Mouse (Mus musculus): ENCODE results near the gene Gm49325. TPM values are rescaled to one million over a fixed set of nuclear protein-coding genes. Genes with fewer than 3 reads are reported as not detected.

The Gm49325 gene
- polyA plus RNA-seq, 1 experiment, result 53.4 TPM

DNA sequence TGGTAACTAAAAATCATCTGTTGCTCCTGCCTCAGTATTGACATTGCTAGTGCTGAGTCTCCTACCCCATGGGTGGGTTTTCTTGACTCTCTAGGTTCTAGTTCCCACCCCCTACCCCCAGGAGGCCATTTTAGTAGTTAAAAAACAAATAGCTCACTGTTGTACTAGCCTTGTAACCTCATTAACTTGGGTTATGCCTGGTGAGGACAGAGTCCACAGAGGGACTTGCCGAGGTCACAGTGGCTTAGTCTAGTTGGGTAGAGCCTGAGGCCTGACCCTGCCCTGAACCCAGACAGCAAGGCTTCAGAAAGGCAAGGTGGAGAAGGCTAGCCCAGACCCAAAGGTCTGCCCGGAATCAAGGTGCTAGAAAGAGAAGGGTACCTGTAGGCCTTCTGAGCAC is 18.0 kb upstream of the Gm49325 start:
- no peak overlapping the region for H3K4me3 ChIP-seq (ENCODE audit: insufficient read depth, low read length)
- H3K27ac ChIP-seq (ENCODE audit: insufficient read depth, low read length), result no peak overlapping the region
- H3K4me1 ChIP-seq (ENCODE audit: control insufficient read depth, insufficient read depth, low read length), result peaks cover 10% of the 10 kb centered on the region
- TF ChIP-seq CTCF (IDR thresholded peaks at IDR 0.05; ENCODE audit: borderline replicate concordance, insufficient read depth, low read length), result no peak
- TF ChIP-seq POLR2A (IDR thresholded peaks at IDR 0.05; ENCODE audit: low read depth, low read length), result no peak

DNA sequence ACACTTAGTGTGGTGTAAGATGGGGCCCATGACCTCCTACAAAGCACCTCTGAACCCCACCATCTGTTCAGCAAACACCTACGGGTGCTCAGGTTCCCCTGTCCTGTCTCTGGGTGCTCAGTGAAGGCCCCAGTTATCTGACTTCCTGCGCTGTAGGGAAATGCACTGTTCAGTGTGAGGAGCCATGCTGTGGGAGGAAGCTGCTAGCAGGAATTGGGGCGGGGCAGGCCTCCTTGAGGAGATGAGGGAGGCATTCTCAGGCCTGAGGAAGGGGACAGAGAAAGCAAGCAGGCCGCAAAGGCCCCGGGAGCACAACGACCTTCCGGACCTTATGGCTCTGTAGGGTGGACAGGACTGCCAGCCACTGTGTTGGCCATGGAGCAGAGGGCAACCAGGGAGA is 16.9 kb upstream of the Gm49325 start:
- H3K27ac ChIP-seq (ENCODE audit: insufficient read depth, low read length), result no peak overlapping the region
- no peak overlapping the region for H3K4me3 ChIP-seq (ENCODE audit: insufficient read depth, low read length)
- 0 out of 2 replicates have a peak, but pooled peaks cover under 1% of the 10 kb centered on the region for H3K4me1 ChIP-seq (ENCODE audit: control insufficient read depth, insufficient read depth, low read length)
- TF ChIP-seq CTCF (IDR thresholded peaks at IDR 0.05; ENCODE audit: borderline replicate concordance, insufficient read depth, low read length) (no peak), POLR2A (IDR thresholded peaks at IDR 0.05; ENCODE audit: low read depth, low read length) (no peak)

DNA sequence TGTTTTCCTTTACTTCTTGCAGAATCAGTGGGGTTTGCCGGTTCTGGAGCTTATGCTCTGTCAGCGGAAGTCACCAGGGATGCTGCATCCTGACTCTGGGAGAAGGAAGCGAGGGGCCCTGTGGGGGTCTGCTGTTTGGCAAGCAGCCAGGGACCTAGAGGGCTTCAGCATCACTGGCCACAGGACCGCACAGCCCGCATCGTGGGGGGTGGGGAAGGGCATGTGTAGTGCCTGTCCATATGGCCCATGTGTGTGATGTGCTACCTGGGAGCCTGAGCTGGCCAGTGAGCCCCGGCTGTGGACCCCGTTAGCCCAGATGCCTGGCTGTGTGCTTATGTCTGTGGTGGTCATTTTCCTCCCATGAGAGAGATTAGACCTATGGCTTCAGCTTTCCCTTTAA is 16.2 kb upstream of the Gm49325 start:
- Histone ChIP-seq H3K4me3 (ENCODE audit: insufficient read depth, low read length) (no peak overlapping the region), H3K4me1 (ENCODE audit: control insufficient read depth, insufficient read depth, low read length) (no peaks in the 10 kb centered on the region), H3K27ac (ENCODE audit: insufficient read depth, low read length) (no peak overlapping the region)
- TF ChIP-seq CTCF (IDR thresholded peaks at IDR 0.05; ENCODE audit: borderline replicate concordance, insufficient read depth, low read length) (no peak), POLR2A (IDR thresholded peaks at IDR 0.05; ENCODE audit: low read depth, low read length) (no peak)

DNA sequence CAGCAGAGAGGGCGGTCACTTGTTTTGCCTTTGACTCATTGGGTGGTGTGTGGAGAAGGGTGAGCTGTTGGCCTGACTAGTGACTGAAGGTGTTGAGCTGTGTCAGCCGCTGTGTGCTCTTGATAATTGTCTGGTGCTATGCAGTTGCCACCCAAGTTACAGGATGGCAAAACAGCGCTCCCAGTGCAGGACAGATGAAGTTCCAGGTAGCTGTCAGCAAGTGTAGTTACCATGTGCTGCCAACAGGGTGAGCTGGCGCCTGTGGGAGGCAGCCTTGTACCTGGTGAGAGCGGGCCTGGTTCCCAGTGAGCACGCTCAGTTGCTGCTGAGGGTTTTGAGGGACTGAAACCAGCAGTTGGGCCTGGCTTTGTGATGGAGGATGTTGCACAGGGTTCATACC is 15.2 kb upstream of the Gm49325 start:
- no peaks in the 10 kb centered on the region for H3K4me1 ChIP-seq (ENCODE audit: control insufficient read depth, insufficient read depth, low read length)
- no peak overlapping the region for H3K27ac ChIP-seq (ENCODE audit: insufficient read depth, low read length)
- TF ChIP-seq POLR2A (IDR thresholded peaks at IDR 0.05; ENCODE audit: low read depth, low read length) (no peak), CTCF (IDR thresholded peaks at IDR 0.05; ENCODE audit: borderline replicate concordance, insufficient read depth, low read length) (peak; percentile 72)
- no peak overlapping the region for H3K4me3 ChIP-seq (ENCODE audit: insufficient read depth, low read length)

DNA sequence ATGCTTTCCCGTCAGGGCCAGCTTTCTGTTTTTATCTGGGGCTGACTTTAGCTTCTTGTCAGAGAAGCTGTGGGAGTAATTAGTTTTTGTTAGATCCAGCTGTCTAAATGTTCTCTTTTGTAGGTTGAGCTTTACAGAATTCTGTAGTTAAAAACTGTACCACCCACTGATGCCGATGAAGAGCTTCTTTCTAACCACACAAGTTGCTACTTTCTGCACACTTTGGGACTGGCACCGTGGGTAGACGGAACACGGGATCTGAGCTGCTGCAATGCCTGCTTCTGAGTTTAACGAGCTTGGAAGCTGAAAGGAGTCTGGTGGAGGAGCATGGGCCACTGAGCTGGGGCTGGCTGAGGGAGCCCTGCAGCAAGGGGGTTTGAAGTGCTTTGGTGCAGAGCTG is 14.5 kb upstream of the Gm49325 start:
- no peaks in the 10 kb centered on the region for H3K4me1 ChIP-seq (ENCODE audit: control insufficient read depth, insufficient read depth, low read length)
- no peak for TF ChIP-seq CTCF (IDR thresholded peaks at IDR 0.05; ENCODE audit: borderline replicate concordance, insufficient read depth, low read length)
- no peak overlapping the region for H3K4me3 ChIP-seq (ENCODE audit: insufficient read depth, low read length)
- H3K27ac ChIP-seq (ENCODE audit: insufficient read depth, low read length), result no peak overlapping the region

DNA sequence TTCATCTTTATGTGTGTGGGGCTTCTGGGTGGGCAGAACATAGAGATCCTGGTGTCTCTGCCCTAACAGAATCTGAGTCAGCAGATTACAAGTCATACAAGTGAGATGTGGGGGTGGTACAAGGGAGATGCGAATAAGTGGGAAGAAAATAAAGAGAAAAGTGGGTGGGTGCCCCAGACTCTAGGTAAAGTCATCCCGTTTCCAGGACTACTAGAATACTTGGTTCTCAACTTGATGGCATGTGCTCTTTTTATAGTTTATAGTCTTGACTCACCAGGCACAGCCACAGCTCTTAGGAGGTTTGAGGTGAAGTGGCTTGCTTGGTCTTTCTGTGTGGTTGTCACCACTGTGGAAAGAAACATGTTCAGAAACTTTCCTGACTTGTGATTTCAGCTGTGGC is 9.9 kb upstream of the Gm49325 start:
- TF ChIP-seq POLR2A (IDR thresholded peaks at IDR 0.05; ENCODE audit: low read depth, low read length), result no peak
- no peak for TF ChIP-seq CTCF (IDR thresholded peaks at IDR 0.05; ENCODE audit: borderline replicate concordance, insufficient read depth, low read length)
- no peak overlapping the region for H3K27ac ChIP-seq (ENCODE audit: insufficient read depth, low read length)
- no peaks in the 10 kb centered on the region for H3K4me1 ChIP-seq (ENCODE audit: control insufficient read depth, insufficient read depth, low read length)
- no peak overlapping the region for H3K4me3 ChIP-seq (ENCODE audit: insufficient read depth, low read length)

DNA sequence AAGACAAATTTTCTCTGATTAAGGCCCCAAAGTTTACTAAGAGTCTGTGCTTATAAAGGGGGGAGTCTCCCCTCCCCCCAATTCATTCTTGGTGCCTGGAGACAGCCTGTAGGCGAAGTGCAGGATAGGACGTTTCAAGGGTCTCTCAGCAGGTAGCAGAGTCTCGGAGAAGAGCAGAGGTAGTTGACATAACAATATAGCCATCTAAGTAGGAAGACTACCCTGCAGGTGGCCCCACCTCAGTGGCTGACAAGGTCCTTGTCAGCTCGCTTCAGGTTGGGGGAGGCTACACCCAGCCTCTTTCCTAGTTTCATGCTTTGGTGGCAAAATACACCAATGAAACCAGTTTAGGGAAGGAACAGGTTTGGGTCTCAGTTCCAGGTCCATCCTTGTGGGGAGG is 3.0 kb upstream of the Gm49325 start:
- Histone ChIP-seq H3K4me1 (ENCODE audit: control insufficient read depth, insufficient read depth, low read length) (no peaks in the 10 kb centered on the region), H3K4me3 (ENCODE audit: insufficient read depth, low read length) (no peak overlapping the region), H3K27ac (ENCODE audit: insufficient read depth, low read length) (no peak overlapping the region)
- TF ChIP-seq POLR2A (IDR thresholded peaks at IDR 0.05; ENCODE audit: low read depth, low read length), result no peak
- no peak for TF ChIP-seq CTCF (IDR thresholded peaks at IDR 0.05; ENCODE audit: borderline replicate concordance, insufficient read depth, low read length)

DNA sequence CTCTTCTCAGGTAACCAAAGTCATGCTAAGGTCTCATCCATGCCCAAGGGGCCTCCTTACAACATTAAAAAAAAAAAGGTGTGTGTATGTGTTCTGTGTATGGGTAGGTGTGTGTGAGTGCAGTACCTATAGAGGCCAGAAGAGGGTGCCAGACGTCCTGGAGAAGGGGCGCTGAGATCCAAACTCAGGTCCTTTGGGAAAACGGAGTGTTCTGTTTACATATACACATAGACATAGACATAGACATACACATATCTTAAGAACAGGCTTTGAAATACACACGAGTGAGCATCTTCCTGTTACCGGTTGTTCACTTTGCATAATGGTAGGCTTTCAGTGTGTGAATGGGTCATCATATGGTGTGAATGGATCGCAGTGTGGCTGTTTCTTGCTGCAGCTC is 1.9 kb upstream of the Gm49325 start:
- Histone ChIP-seq H3K4me1 (ENCODE audit: control insufficient read depth, insufficient read depth, low read length) (no peaks in the 10 kb centered on the region), H3K27ac (ENCODE audit: insufficient read depth, low read length) (no peak overlapping the region), H3K4me3 (ENCODE audit: insufficient read depth, low read length) (no peak overlapping the region)
- TF ChIP-seq CTCF (IDR thresholded peaks at IDR 0.05; ENCODE audit: borderline replicate concordance, insufficient read depth, low read length) (no peak), POLR2A (IDR thresholded peaks at IDR 0.05; ENCODE audit: low read depth, low read length) (no peak)

DNA sequence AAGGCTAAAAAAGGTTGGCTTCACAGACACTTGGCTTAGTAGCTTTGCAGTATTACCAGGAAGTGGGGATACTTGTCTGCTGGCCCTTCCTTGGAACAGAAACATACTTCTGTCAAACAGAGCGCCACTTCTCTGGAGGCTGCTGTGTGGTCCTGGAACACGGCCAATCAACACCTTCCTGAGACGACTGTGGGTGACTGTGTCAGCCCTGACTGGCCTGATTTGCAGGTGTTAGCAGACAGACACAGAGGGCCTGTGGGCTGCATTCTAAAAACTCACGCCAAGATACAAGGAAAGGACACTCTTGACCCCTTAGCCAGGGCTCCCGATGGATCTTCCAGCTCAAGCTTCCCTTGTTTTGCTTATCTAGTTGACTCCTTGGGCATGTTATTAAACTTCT is 1.0 kb upstream of the Gm49325 start:
- no peak for TF ChIP-seq POLR2A (IDR thresholded peaks at IDR 0.05; ENCODE audit: low read depth, low read length)
- no peak for TF ChIP-seq CTCF (IDR thresholded peaks at IDR 0.05; ENCODE audit: borderline replicate concordance, insufficient read depth, low read length)
- Histone ChIP-seq H3K4me3 (ENCODE audit: insufficient read depth, low read length) (no peak overlapping the region), H3K4me1 (ENCODE audit: control insufficient read depth, insufficient read depth, low read length) (no peaks in the 10 kb centered on the region), H3K27ac (ENCODE audit: insufficient read depth, low read length) (no peak overlapping the region)

DNA sequence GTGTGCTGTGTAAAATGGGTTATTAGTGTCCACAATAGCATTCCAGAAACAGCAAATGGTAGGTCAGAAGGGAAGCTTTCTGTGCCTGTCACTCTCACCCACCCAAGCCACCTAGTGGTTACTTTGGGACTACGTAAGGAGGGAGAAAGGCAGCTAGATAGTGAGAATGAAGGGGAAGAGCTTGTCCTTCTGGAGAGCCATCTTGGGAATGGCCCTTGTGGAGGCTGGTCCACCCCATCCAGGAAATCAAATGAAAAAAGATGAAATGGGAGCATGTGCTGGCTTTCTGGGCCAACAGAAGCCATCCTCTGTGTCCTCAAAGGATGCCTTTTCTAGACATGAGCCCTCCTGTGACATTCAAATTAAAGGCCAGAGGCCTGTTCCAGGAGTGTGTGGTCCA is 629 bp upstream of the Gm49325 start:
- Histone ChIP-seq H3K4me3 (ENCODE audit: insufficient read depth, low read length) (no peak overlapping the region), H3K4me1 (ENCODE audit: control insufficient read depth, insufficient read depth, low read length) (no peaks in the 10 kb centered on the region), H3K27ac (ENCODE audit: insufficient read depth, low read length) (peak overlapping the region; percentile 85)
- no peak for TF ChIP-seq CTCF (IDR thresholded peaks at IDR 0.05; ENCODE audit: borderline replicate concordance, insufficient read depth, low read length)
- TF ChIP-seq POLR2A (IDR thresholded peaks at IDR 0.05; ENCODE audit: low read depth, low read length), result no peak; the same call in 1 of the 2 replicates

DNA sequence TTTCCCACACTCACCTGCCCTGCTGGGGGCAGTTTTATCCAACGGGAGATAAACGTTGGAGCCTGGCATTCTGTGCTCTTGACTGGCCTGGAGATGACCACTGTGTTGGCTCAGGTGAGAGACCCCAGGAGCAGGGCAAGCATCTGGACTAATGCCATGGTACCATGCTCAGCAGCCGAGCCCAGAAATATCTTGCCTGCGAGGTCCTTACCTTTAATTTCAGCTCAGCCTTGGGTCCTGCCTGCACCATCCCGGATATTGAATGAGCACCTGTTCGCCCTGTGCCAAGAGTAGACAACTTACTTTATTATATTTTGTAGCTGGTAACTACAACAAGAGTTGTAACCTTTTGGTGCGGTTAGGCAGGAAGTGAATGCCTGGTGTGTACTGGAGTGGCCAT is 858 bp downstream of the Gm49325 start:
- Histone ChIP-seq H3K4me1 (ENCODE audit: control insufficient read depth, insufficient read depth, low read length) (0 out of 2 replicates have a peak, but pooled peaks cover 2% of the 10 kb centered on the region), H3K27ac (ENCODE audit: insufficient read depth, low read length) (peak overlapping the region; percentile 5; the same call in 1 of the 2 replicates), H3K4me3 (ENCODE audit: insufficient read depth, low read length) (peak overlapping the region; percentile 62)
- TF ChIP-seq CTCF (IDR thresholded peaks at IDR 0.05; ENCODE audit: borderline replicate concordance, insufficient read depth, low read length), result no peak
- no peak for TF ChIP-seq POLR2A (IDR thresholded peaks at IDR 0.05; ENCODE audit: low read depth, low read length)
